Mouse (Mus musculus): ENCODE measurements around the gene Cpeb3. TPM values are rescaled to one million over a fixed set of nuclear protein-coding genes. Genes with fewer than 3 reads are reported as not detected.

Gene Cpeb3
- polyA plus RNA-seq, 1 experiment, result 9.1 TPM

DNA sequence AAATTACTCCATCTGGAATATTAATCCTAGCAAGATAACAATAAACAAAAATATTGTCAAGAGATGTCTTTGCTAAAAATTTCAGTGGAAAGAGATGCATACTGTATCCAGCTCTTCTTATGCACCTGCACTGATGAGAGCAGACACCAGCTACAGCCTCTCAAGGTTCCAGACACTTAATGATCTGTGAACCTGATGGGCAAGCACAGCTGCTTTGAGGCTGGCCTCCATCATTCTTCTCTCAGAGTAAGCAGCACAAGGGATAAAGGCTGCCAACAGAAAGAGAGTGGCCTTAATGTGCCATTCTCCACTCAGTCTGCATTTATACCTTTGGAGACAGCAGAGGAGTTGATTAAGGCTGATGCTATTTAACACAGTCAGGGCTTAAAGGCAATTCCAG, 167.5 kb downstream of the Cpeb3 start:
- Histone ChIP-seq H3K4me1 (ENCODE audit: control insufficient read depth, insufficient read depth, low read length) (no peaks in the 10 kb centered on the region), H3K27ac (ENCODE audit: control insufficient read depth, insufficient read depth, low read depth, low read length, poor library complexity) (no peak overlapping the region), H3K4me3 (replicated peaks; ENCODE audit: control insufficient read depth, low read depth, low read length) (no peak overlapping the region)
- TF ChIP-seq CTCF (IDR thresholded peaks at IDR 0.05; ENCODE audit: control insufficient read depth, insufficient read depth, low read length) (no peak), POLR2A (IDR thresholded peaks at IDR 0.05; ENCODE audit: borderline replicate concordance, control insufficient read depth, low read depth, low read length) (no peak)

DNA sequence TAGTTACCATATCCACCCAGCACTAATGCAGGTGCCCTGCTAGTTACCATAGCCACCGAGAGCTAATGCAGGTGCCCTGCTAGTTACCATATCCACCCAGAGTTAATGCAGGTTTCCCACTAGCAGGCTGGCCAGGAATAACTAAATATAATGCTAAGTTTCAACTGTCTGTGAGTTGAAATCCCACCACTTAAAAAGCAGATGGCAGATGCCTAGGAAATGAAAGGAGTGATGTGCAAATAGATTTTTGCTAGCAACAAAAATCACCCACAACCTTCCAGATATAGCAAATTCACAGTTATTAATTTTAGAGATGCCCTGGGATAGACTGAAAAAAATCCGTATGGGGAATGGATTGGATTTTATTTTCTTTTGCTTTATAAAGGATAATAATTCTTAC, 176.0 kb downstream of the Cpeb3 start:
- TF ChIP-seq POLR2A (IDR thresholded peaks at IDR 0.05; ENCODE audit: borderline replicate concordance, control insufficient read depth, low read depth, low read length) (no peak), CTCF (IDR thresholded peaks at IDR 0.05; ENCODE audit: control insufficient read depth, insufficient read depth, low read length) (no peak)
- 85% methylated on average over 2 of the region's 2 CpGs for WGBS
- no peak overlapping the region for H3K4me3 ChIP-seq (replicated peaks; ENCODE audit: control insufficient read depth, low read depth, low read length)

DNA sequence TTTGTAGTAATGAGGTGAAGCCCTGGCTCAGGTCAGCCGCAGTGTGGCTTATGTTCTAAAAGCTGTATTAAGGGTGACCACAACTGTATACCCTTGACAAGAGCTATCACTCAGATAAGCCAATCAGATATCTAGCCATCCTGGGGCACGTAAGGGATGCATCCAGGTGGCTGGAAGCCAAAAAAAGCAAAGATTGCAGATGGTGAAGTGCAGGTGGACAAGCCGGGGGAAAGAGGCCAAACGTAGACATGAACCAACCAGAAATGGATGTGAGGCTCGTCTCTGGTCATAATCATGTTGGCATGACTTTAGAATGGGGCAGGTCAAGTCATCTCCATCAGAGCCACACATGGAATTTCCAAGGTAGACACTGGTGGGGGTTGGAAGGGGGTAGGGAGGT, 177.0 kb downstream of the Cpeb3 start:
- Histone ChIP-seq H3K4me1 (ENCODE audit: control insufficient read depth, insufficient read depth, low read length) (no peaks in the 10 kb centered on the region), H3K4me3 (replicated peaks; ENCODE audit: control insufficient read depth, low read depth, low read length) (no peak overlapping the region), H3K27ac (ENCODE audit: control insufficient read depth, insufficient read depth, low read depth, low read length, poor library complexity) (no peak overlapping the region)
- WGBS, result 83% methylated on average over 5 of the region's 5 CpGs
- no peak for TF ChIP-seq CTCF (IDR thresholded peaks at IDR 0.05; ENCODE audit: control insufficient read depth, insufficient read depth, low read length)
- TF ChIP-seq POLR2A (IDR thresholded peaks at IDR 0.05; ENCODE audit: borderline replicate concordance, control insufficient read depth, low read depth, low read length), result no peak

More for the DNA sequence above, 176.0 kb downstream of the Cpeb3 start:
- Histone ChIP-seq H3K4me1 (ENCODE audit: control insufficient read depth, insufficient read depth, low read length) (no peaks in the 10 kb centered on the region), H3K27ac (ENCODE audit: control insufficient read depth, insufficient read depth, low read depth, low read length, poor library complexity) (no peak overlapping the region)

DNA sequence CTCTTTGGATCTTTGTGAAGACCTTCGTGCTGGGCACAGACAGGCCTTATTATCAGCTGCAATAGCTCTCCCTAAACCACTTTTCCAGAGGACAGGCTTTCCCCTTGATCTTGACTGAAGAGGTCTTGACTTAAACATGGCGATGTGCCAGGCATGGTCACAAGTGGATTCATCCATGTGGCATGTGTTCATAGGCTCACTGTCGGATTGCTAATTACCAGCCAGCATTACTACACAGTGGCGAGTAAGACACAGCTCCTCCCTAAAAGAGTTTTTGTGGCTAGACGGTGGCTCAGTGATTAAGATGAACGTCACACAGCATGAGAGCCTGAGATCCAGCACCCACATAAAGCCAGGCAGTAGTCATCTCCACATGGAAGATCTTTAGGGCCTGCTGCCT, 178.6 kb downstream of the Cpeb3 start:
- Histone ChIP-seq H3K4me3 (replicated peaks; ENCODE audit: control insufficient read depth, low read depth, low read length) (no peak overlapping the region), H3K4me1 (ENCODE audit: control insufficient read depth, insufficient read depth, low read length) (no peaks in the 10 kb centered on the region), H3K27ac (ENCODE audit: control insufficient read depth, insufficient read depth, low read depth, low read length, poor library complexity) (no peak overlapping the region)
- WGBS, result 87% methylated on average over 6 of the region's 6 CpGs
- no peak for TF ChIP-seq POLR2A (IDR thresholded peaks at IDR 0.05; ENCODE audit: borderline replicate concordance, control insufficient read depth, low read depth, low read length)
- no peak for TF ChIP-seq CTCF (IDR thresholded peaks at IDR 0.05; ENCODE audit: control insufficient read depth, insufficient read depth, low read length)

DNA sequence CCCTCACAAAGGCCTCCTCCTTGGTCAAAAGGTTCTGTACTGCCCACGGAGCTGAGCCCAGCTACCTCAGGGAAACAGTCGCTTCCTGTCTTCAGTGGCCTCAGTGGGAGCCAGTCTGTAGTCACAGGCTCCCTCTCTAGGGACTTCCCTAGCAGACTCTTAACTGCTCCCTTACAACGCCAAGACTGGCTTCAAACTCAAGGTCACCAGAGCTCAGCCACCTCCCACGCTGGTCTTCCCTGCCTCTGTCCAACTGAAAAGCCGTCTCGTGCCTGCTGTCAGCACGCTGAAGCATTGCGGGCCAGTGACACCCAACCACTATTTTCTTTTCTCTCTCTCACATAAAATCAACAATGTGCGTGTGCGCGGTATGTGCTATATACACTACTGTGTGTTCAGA, 182.0 kb downstream of the Cpeb3 start:
- WGBS, result 77% methylated on average over 11 of the region's 11 CpGs
- Histone ChIP-seq H3K27ac (ENCODE audit: control insufficient read depth, insufficient read depth, low read depth, low read length, poor library complexity) (no peak overlapping the region), H3K4me1 (ENCODE audit: control insufficient read depth, insufficient read depth, low read length) (no peaks in the 10 kb centered on the region), H3K4me3 (replicated peaks; ENCODE audit: control insufficient read depth, low read depth, low read length) (no peak overlapping the region)
- TF ChIP-seq CTCF (IDR thresholded peaks at IDR 0.05; ENCODE audit: control insufficient read depth, insufficient read depth, low read length) (no peak), POLR2A (IDR thresholded peaks at IDR 0.05; ENCODE audit: borderline replicate concordance, control insufficient read depth, low read depth, low read length) (no peak)

DNA sequence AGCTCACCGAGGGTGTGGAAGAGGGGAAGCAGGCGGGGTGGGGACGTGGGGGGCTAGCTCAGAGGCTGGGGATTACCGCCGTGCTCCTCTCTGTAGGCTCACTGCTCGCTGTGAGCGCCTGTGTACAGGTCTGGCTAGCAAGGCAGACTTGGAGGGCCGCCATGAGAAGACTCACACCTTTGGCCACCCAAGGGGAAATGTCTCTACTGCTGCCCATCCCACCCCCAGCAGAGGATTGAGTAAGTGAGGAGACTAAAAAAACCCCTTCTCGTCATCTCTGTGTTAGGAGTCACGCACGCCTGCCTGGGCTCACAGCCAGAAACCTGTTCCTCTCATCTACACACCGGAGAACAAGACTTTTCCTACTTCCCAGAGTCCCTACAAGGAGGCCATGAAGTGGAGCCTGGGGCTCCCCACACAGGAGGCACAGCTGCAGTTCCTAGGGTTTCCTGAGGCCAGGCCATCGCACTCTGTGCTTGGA, 182.5 kb downstream of the Cpeb3 start:
- Histone ChIP-seq H3K4me1 (ENCODE audit: control insufficient read depth, insufficient read depth, low read length) (no peaks in the 10 kb centered on the region), H3K27ac (ENCODE audit: control insufficient read depth, insufficient read depth, low read depth, low read length, poor library complexity) (no peak overlapping the region), H3K4me3 (replicated peaks; ENCODE audit: control insufficient read depth, low read depth, low read length) (no peak overlapping the region)
- 71% methylated on average over 13 of the region's 13 CpGs for WGBS
- TF ChIP-seq CTCF (IDR thresholded peaks at IDR 0.05; ENCODE audit: control insufficient read depth, insufficient read depth, low read length) (no peak), POLR2A (IDR thresholded peaks at IDR 0.05; ENCODE audit: borderline replicate concordance, control insufficient read depth, low read depth, low read length) (no peak)

DNA sequence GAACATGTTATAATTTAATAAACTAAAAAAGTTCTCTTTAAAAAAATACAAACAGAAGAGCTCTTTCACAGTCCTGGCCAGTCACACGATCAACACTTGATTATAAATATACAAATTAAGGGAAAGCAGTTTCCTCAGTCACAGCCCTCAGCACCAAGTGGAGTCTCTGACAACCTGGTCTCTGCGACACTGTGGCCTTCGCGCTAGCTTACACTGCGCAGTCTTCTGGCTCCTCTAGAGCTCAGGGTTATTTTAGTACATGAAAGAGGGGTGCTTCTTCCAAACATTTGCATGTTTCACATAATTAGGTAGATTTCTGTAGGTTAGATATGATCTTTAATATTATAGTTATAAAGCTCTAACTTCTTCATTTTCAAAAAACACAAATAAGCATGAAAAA, 186.3 kb downstream of the Cpeb3 start:
- Histone ChIP-seq H3K4me3 (replicated peaks; ENCODE audit: control insufficient read depth, low read depth, low read length) (no peak overlapping the region), H3K4me1 (ENCODE audit: control insufficient read depth, insufficient read depth, low read length) (no peaks in the 10 kb centered on the region; the same call in 1 of the 2 replicates), H3K27ac (ENCODE audit: control insufficient read depth, insufficient read depth, low read depth, low read length, poor library complexity) (no peak overlapping the region)
- TF ChIP-seq CTCF (IDR thresholded peaks at IDR 0.05; ENCODE audit: control insufficient read depth, insufficient read depth, low read length), result no peak
- WGBS, result 90% methylated on average over 5 of the region's 5 CpGs

DNA sequence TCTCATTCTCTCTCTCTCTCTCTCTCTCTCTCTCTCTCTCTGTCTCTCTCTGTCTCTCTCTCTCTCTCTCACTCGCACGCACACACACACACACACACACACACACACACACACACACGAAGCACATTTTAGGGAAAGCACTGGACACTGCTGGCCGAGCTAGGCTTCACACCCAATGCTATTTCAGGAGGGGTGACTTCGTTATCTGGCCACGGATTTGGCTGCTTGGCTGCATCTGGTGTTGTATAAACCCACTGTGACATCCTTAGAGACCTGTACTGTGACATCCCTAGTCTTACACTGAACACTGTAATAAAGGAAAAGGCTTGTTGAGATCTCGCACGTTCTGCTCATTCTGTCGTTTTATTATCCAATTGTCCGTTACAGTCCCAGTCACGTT, 187.4 kb downstream of the Cpeb3 start:
- Histone ChIP-seq H3K4me1 (ENCODE audit: control insufficient read depth, insufficient read depth, low read length) (no peaks in the 10 kb centered on the region; the same call in 1 of the 2 replicates), H3K27ac (ENCODE audit: control insufficient read depth, insufficient read depth, low read depth, low read length, poor library complexity) (no peak overlapping the region), H3K4me3 (replicated peaks; ENCODE audit: control insufficient read depth, low read depth, low read length) (no peak overlapping the region)
- TF ChIP-seq POLR2A (IDR thresholded peaks at IDR 0.05; ENCODE audit: borderline replicate concordance, control insufficient read depth, low read depth, low read length), result no peak
- TF ChIP-seq CTCF (IDR thresholded peaks at IDR 0.05; ENCODE audit: control insufficient read depth, insufficient read depth, low read length), result no peak
- 86% methylated on average over 11 of the region's 11 CpGs for WGBS

DNA sequence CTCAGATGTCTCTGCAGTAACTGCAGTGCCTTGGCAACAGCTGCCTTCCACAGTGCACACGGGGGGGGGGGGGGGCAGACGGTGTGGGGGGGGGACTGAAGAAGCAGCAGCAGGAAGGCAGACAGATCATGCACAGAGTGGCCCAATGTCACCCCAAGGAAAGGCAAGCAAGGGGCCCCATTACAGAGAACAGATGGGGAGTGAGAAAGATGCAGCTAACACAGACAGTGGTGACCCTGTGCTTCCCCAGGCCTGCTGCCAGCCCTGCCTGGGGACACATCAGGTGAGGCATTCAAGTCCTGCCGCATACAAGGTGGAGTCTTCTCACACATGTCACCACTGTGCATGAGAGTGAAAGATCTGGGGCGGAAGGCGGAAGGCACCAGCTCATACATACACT, 187.9 kb downstream of the Cpeb3 start:
- Histone ChIP-seq H3K4me3 (replicated peaks; ENCODE audit: control insufficient read depth, low read depth, low read length) (no peak overlapping the region), H3K27ac (ENCODE audit: control insufficient read depth, insufficient read depth, low read depth, low read length, poor library complexity) (no peak overlapping the region), H3K4me1 (ENCODE audit: control insufficient read depth, insufficient read depth, low read length) (no peaks in the 10 kb centered on the region; the same call in 1 of the 2 replicates)
- WGBS, result 74% methylated on average over 5 of the region's 5 CpGs
- TF ChIP-seq POLR2A (IDR thresholded peaks at IDR 0.05; ENCODE audit: borderline replicate concordance, control insufficient read depth, low read depth, low read length), result no peak
- TF ChIP-seq CTCF (IDR thresholded peaks at IDR 0.05; ENCODE audit: control insufficient read depth, insufficient read depth, low read length), result no peak

All from bone marrow, adult 2 months (tissue).